Mouse (Mus musculus): Measurements from ENCODE around the gene Gm28036. TPM values are rescaled to one million over a fixed set of nuclear protein-coding genes. Genes with fewer than 3 reads are reported as not detected.

The Gm28036 gene
- total RNA-seq (2012; rRNA removed) (27.6 and 32.3 TPM in 2 replicates), polyA plus RNA-seq (2012; ENCODE audit: insufficient read depth in 1 of 2, insufficient read length in 2 of 2, low read depth in 1 of 2, low replicate concordance in 2 of 2, missing spikeins in 1 of 2) (10 to 100 TPM in 1 of 2 experiments, not detected in 1; 20.4 TPM)

GRCm38 (mm10) chr2:156126992-156127391, at the start of gene Gm28036:
TSS of gene Gm28036 (minus strand) at chr2:156127092.
- H3K4me1 ChIP-seq (ENCODE audit: control insufficient read depth in 1 of 2, insufficient read depth in 2 of 2, low read length in 2 of 2), result no peaks in the 10 kb centered on the region
- H3K36me3 ChIP-seq (ENCODE audit: control insufficient read depth in 1 of 2, insufficient read depth in 2 of 2, low read length in 2 of 2), result peaks cover 0 to 6% of the 10 kb centered on the region in 2 experiments; a peak in 2 of 4 replicates
- H3K79me2 ChIP-seq (ENCODE audit: control insufficient read depth, insufficient read depth, low read length, poor library complexity), result no peaks in the 10 kb centered on the region
- H3K4me3 ChIP-seq (ENCODE audit: control insufficient read depth in 1 of 2, insufficient read depth in 1 of 2, low read depth in 2 of 2, low read length in 2 of 2), result no peak within 1 kb of the TSS
- no peaks in the 10 kb centered on the region for H3K27me3 ChIP-seq (ENCODE audit: control insufficient read depth in 1 of 2, insufficient read depth in 2 of 2, low read length in 2 of 2)
- no peak within 1 kb of the TSS for H3K9ac ChIP-seq (ENCODE audit: control insufficient read depth, low read depth, low read length, poor library complexity, severe bottlenecking)
- H3K27ac ChIP-seq (ENCODE audit: control insufficient read depth, low read depth, low read length), result no peak within 1 kb of the TSS
- DNase-seq (ENCODE audit: low read depth, low spot score), result no peak
- TF ChIP-seq EP300 (IDR thresholded peaks at IDR 0.05; ENCODE audit: low read depth in 1 of 2, low read length in 2 of 2) (no peak), TBP (IDR thresholded peaks at IDR 0.05; ENCODE audit: low read depth, low read length) (no peak), ZNF384 (IDR thresholded peaks at IDR 0.05; ENCODE audit: low read depth, low read length) (no peak), ZC3H11A (IDR thresholded peaks at IDR 0.05; ENCODE audit: low read depth, low read length) (no peak)
- no peaks in the 10 kb centered on the region for H3K9me3 ChIP-seq (replicated peaks; ENCODE audit: insufficient read depth, low read length)

- Histone ChIP-seq H3K4me1 (ENCODE audit: control insufficient read depth in 1 of 2, insufficient read depth in 2 of 2, low read length in 2 of 2) (no peaks in the 10 kb centered on the region; a peak in 1 of 4 replicates), H3K9me3 (replicated peaks; ENCODE audit: insufficient read depth, low read length) (no peaks in the 10 kb centered on the region), H3K9ac (ENCODE audit: control insufficient read depth, low read depth, low read length, poor library complexity, severe bottlenecking) (no peak overlapping the region), H3K36me3 (ENCODE audit: control insufficient read depth in 1 of 2, insufficient read depth in 2 of 2, low read length in 2 of 2) (peaks cover 47 to 78% of the 10 kb centered on the region in 2 experiments), H3K79me2 (ENCODE audit: control insufficient read depth, insufficient read depth, low read length, poor library complexity) (peaks cover 23% of the 10 kb centered on the region), H3K27ac (ENCODE audit: control insufficient read depth, low read depth, low read length) (no peak overlapping the region), H3K4me3 (ENCODE audit: control insufficient read depth in 1 of 2, insufficient read depth in 1 of 2, low read depth in 2 of 2, low read length in 2 of 2) (no peak overlapping the region), H3K27me3 (ENCODE audit: control insufficient read depth in 1 of 2, insufficient read depth in 2 of 2, low read length in 2 of 2) (no peaks in the 10 kb centered on the region)
- DNase-seq (ENCODE audit: low read depth, low spot score), result no peak
- TF ChIP-seq NELFE (IDR thresholded peaks at IDR 0.05; ENCODE audit: low read depth, low read length), result no peak
These were observed 39.7 kb upstream of the Gm28036 start for GRCm38 (mm10) chr2:156166557-156166956.

GRCm38 (mm10) chr2:156165478-156165877, 38.6 kb upstream of the Gm28036 start:
- no peak for TF ChIP-seq ZKSCAN1 (IDR thresholded peaks at IDR 0.05; ENCODE audit: low read depth, low read length)
- TF ChIP-seq NRF1 (IDR thresholded peaks at IDR 0.05; ENCODE audit: insufficient read depth, low read depth, low read length, poor library complexity, severe bottlenecking), result no peak
- TF ChIP-seq MEF2A (IDR thresholded peaks at IDR 0.05; ENCODE audit: extremely low read depth, insufficient replicate concordance, low read depth, low read length, poor library complexity, severe bottlenecking), result no peak
- no peak for TF ChIP-seq JUND (IDR thresholded peaks at IDR 0.05; ENCODE audit: low read depth, low read length)
- TF ChIP-seq GATA1 (IDR thresholded peaks at IDR 0.05; ENCODE audit: low read depth, low read length), result no peak
- no peak for TF ChIP-seq ZNF384 (IDR thresholded peaks at IDR 0.05; ENCODE audit: low read depth, low read length)
- no peak for TF ChIP-seq HCFC1 (IDR thresholded peaks at IDR 0.05; ENCODE audit: low read depth, low read length)
- no peak for TF ChIP-seq RCOR1 (IDR thresholded peaks at IDR 0.05; ENCODE audit: low read depth, low read length)
- no peak for TF ChIP-seq MYC (IDR thresholded peaks at IDR 0.05; ENCODE audit: low read depth, low read length)
- TF ChIP-seq SMC3 (IDR thresholded peaks at IDR 0.05; ENCODE audit: low read depth, low read length), result no peak
- no peak for TF ChIP-seq TBP (IDR thresholded peaks at IDR 0.05; ENCODE audit: low read depth, low read length)
- no peak for TF ChIP-seq ZC3H11A (IDR thresholded peaks at IDR 0.05; ENCODE audit: low read depth, low read length)
- TF ChIP-seq CHD2 (IDR thresholded peaks at IDR 0.05; ENCODE audit: low read length), result no peak
- no peak for TF ChIP-seq MAZ (IDR thresholded peaks at IDR 0.05; ENCODE audit: low read depth, low read length)
- no peak for TF ChIP-seq MAX (IDR thresholded peaks at IDR 0.05; ENCODE audit: low read length)
- no peak for TF ChIP-seq BHLHE40 (IDR thresholded peaks at IDR 0.05; ENCODE audit: borderline replicate concordance, low read depth, low read length)
- no peak for TF ChIP-seq NELFE (IDR thresholded peaks at IDR 0.05; ENCODE audit: low read depth, low read length)

More at GRCm38 (mm10) chr2:156165478-156165877, 38.6 kb upstream of the Gm28036 start:
- Histone ChIP-seq H3K79me2 (ENCODE audit: control insufficient read depth, insufficient read depth, low read length, poor library complexity) (peaks cover 19% of the 10 kb centered on the region), H3K36me3 (ENCODE audit: control insufficient read depth in 1 of 2, insufficient read depth in 2 of 2, low read length in 2 of 2) (peaks cover 48 to 89% of the 10 kb centered on the region in 2 experiments), H3K4me1 (ENCODE audit: control insufficient read depth in 1 of 2, insufficient read depth in 2 of 2, low read length in 2 of 2) (no peaks in the 10 kb centered on the region; a peak in 1 of 4 replicates), H3K9ac (ENCODE audit: control insufficient read depth, low read depth, low read length, poor library complexity, severe bottlenecking) (no peak overlapping the region), H3K9me3 (replicated peaks; ENCODE audit: insufficient read depth, low read length) (no peaks in the 10 kb centered on the region), H3K4me3 (ENCODE audit: control insufficient read depth in 1 of 2, insufficient read depth in 1 of 2, low read depth in 2 of 2, low read length in 2 of 2) (no peak overlapping the region), H3K27ac (ENCODE audit: control insufficient read depth, low read depth, low read length) (no peak overlapping the region), H3K27me3 (ENCODE audit: control insufficient read depth in 1 of 2, insufficient read depth in 2 of 2, low read length in 2 of 2) (no peaks in the 10 kb centered on the region)
- DNase-seq (ENCODE audit: low read depth, low spot score), result no peak

Measured in MEL (cell line).